8 mouse cellular contexts compared by ENCODE assay signal in the genomic region with DNA sequence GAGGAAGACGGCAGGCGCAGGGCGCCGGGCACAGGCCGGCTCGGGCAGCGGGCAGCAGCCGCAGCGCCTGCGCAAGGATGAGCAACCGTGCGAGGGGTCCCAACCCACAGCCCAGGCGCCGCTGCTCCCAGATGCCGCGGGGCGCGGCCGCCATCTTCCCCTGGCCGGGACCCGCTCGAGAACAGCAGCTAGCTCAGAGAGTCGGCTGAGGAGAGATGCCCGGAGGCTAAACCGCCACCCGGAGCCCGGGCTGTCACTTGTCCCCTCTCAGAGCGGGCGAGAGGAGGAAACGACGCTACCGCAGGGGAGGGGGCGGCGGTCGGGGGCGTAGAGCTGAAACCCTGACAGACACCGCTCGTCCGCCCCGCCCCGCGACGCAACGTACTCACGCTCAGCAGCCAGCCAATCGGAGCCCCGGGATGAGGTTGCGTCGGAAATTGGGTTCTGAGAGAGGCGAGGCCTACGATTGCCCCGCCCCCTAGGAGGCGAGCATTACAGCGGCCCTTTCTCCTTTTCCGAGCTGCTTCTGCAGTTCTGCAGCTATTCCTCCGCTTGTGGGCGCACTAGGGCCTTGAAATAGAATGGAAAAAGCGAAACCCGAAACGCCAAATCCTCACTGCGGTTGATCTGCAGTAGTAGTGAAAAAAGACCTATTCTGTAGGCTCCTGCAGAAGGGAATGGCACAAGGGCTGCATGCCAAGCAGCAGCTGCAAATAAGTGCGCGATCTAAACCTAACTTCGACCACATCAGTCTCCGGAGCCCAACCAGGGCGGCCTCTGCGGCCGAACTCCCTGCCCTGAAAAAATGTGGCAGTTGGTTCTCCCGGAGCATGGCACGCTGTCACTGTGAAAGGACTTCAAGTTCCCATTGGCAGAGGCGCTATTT. TPM values are rescaled to one million over a fixed set of nuclear protein-coding genes. Genes with fewer than 3 reads are reported as not detected.
DNase-seq lines count a peak whose midpoint lies in the region; ATAC-seq lines count a peak whose summit lies in the region.

A gene (minus strand): TSS at position 381 of the 886 bp plus-strand sequence.

- H3K4me1 ChIP-seq in heart, embryonic 10.5 days, result peaks cover 9% of the 10 kb centered on the region
- peaks cover 21% of the 10 kb centered on the region; the same call in 1 of the 2 replicates for H3K4me1 ChIP-seq in kidney, embryonic 15.5 days

- DNase-seq in B cell, adult 2 months, result peak; percentile 99
- peak; percentile 99 for DNase-seq in brain, adult 2 months (ENCODE audit: low read depth, low spot score)
- DNase-seq in heart, embryonic 10.5 days (ENCODE audit: low spot score), result peak; percentile 100
- DNase-seq in liver, result peak; percentile 99
- DNase-seq in spleen, postnatal 4 days (ENCODE audit: low spot score in 2 of 2), result peak; percentile 98 to 99

- under 1% methylated on average over 71 of the region's 71 CpGs for WGBS in heart, embryonic 10.5 days
- under 1% methylated on average over 65 of the region's 71 CpGs for WGBS in kidney, embryonic 15.5 days

- no peaks in the 10 kb centered on the region for H3K36me3 ChIP-seq in heart, embryonic 10.5 days
- no peaks in the 10 kb centered on the region for H3K36me3 ChIP-seq in kidney, embryonic 15.5 days

- ATAC-seq in erythroblast, adult 5-6 weeks (replicated peaks; ENCODE audit: low FRiP score, poor library complexity, severe bottlenecking), result peak; percentile 98
- peak; percentile 99 for ATAC-seq in kidney, embryonic 15.5 days (replicated peaks; ENCODE audit: low FRiP score)
- peak; percentile 99 for ATAC-seq in monocyte, adult 5-6 weeks (replicated peaks; ENCODE audit: insufficient number of reproducible peaks, low FRiP score, low TSS enrichment, poor library complexity, severe bottlenecking)

- H3K4me2 ChIP-seq in kidney, embryonic 15.5 days, result peak within 1 kb of the TSS; percentile 78

- H3K9ac ChIP-seq in kidney, embryonic 15.5 days, result peak within 1 kb of the TSS; percentile 87

- H3K9me3 ChIP-seq in heart, embryonic 10.5 days, result no peaks in the 10 kb centered on the region
- no peaks in the 10 kb centered on the region for H3K9me3 ChIP-seq in kidney, embryonic 15.5 days (replicated peaks)

- no peaks in the 10 kb centered on the region for H3K27me3 ChIP-seq in heart, embryonic 10.5 days (ENCODE audit: insufficient read depth, poor library complexity, severe bottlenecking)
- H3K27me3 ChIP-seq in kidney, embryonic 15.5 days, result no peaks in the 10 kb centered on the region

- peak within 1 kb of the TSS; percentile 95 for H3K4me3 ChIP-seq in heart, embryonic 10.5 days
- peak within 1 kb of the TSS; percentile 96 for H3K4me3 ChIP-seq in kidney, embryonic 15.5 days (replicated peaks)

- peak within 1 kb of the TSS; percentile 94 for H3K27ac ChIP-seq in heart, embryonic 10.5 days
- H3K27ac ChIP-seq in kidney, embryonic 15.5 days, result peak within 1 kb of the TSS; percentile 99

RNA-seq across cellular contexts. Expression of the gene that starts here (rescaled TPM):
- total RNA-seq in erythroblast, adult 5-6 weeks (2015; ENCODE audit: low replicate concordance), result 4.6 and 6.3 TPM in 2 replicates
- total RNA-seq in erythroblast, adult 5-6 weeks (2017; ENCODE audit: low replicate concordance), result 8.4 and 18.4 TPM in 2 replicates
- polyA plus RNA-seq in heart, embryonic 10.5 days (2016; fragmentation: Nextera tagmentation; extraction: Ambion mirVana), result 13.0 and 14.1 TPM in 2 replicates
- polyA plus RNA-seq in kidney, embryonic 15.5 days (2015; fragmentation: Nextera tagmentation; extraction: Ambion mirVana), result 16.9 TPM in 2 replicates
- total RNA-seq in monocyte, adult 5-6 weeks (2017), result 25.6 to 41.6 TPM (median 29.0 TPM) in 3 replicates

Comparison
In these comparisons a context has a peak if more than half of its experiments do, and no peak if none do; other contexts are left out.
1. Peak in every context shown above with its lines: DNase-seq, ATAC-seq, H3K4me3 ChIP-seq and H3K27ac ChIP-seq.